Mouse (Mus musculus) CH12.LX (cell line): ENCODE results near the gene Mybpc3. TPM values are rescaled to one million over a fixed set of nuclear protein-coding genes. Genes with fewer than 3 reads are reported as not detected.

Source experiments
- DNase-seq: peaks from one replicate; pipeline ENCODE4 v3.0.0-alpha.2; 2013; ENCODE audit errors: extremely low read depth
- H3K27ac ChIP-seq: 2 replicates; pipeline ENCODE4 v1.5.1; 2012; ENCODE audit warnings: low read depth, mild to moderate bottlenecking, control low read depth, moderate library complexity; ENCODE audit not compliant: insufficient read depth
- H3K27me3 ChIP-seq: replicated peaks from 2 replicates; pipeline ENCODE3; 2012; ENCODE audit warnings: inconsistent platforms
- H3K36me3 ChIP-seq, 2 experiments: replicated peaks in 1 of 2; 2 replicates each; pipeline versions ENCODE3 to v1.6.1; 2012; ENCODE audit warnings: inconsistent platforms in 1 of 2, low read length in 1 of 2, mild to moderate bottlenecking in 1 of 2, mixed read lengths in 1 of 2, moderate library complexity in 1 of 2; ENCODE audit not compliant: control insufficient read depth in 1 of 2, insufficient read depth in 1 of 2
- H3K4me1 ChIP-seq, 2 experiments: 2 replicates each; pipeline ENCODE4 v1.6.1; 2012; ENCODE audit warnings: inconsistent platforms in 1 of 2, moderate library complexity in 1 of 2; ENCODE audit not compliant: insufficient read depth in 2 of 2, control insufficient read depth in 1 of 2
- H3K4me2 ChIP-seq: 2 replicates; pipeline ENCODE4 v1.6.1; 2012; ENCODE audit warnings: low read depth, mild to moderate bottlenecking, control low read depth; ENCODE audit not compliant: poor library complexity, insufficient read depth, severe bottlenecking
- H3K4me3 ChIP-seq, 3 experiments: fragments of 150-350 bp in 1 of 3; sonication (generic) in 1 of 3; replicated peaks in 1 of 3; 2 replicates each; pipeline versions ENCODE3 to v1.5.1; 2011 to 2012; ENCODE audit warnings: low read depth in 2 of 3, low read length in 2 of 3, mild to moderate bottlenecking in 2 of 3, moderate library complexity in 2 of 3, control low read depth in 1 of 3, improper control_type of control experiment in 1 of 3, inconsistent platforms in 1 of 3, mixed read lengths in 1 of 3; ENCODE audit not compliant: poor library complexity in 1 of 3
- H3K79me2 ChIP-seq: replicated peaks from 2 replicates; pipeline ENCODE4 v1.6.1; 2012; ENCODE audit warnings: mild to moderate bottlenecking, moderate library complexity; ENCODE audit not compliant: control insufficient read depth, poor library complexity, insufficient read depth, severe bottlenecking; ENCODE audit errors: extremely low read depth
- H3K9ac ChIP-seq: 2 replicates; pipeline ENCODE4 v1.6.1; 2012; ENCODE audit warnings: low read depth, mild to moderate bottlenecking, control low read depth, moderate library complexity; ENCODE audit not compliant: insufficient read depth
- H3K9me3 ChIP-seq: replicated peaks from 2 replicates; pipeline ENCODE3; 2012; ENCODE audit warnings: low read length, inconsistent platforms, mixed read lengths
- BHLHE40 ChIP-seq: IDR thresholded peaks from 2 replicates; pipeline ENCODE4 v1.6.1; 2011; ENCODE audit warnings: mild to moderate bottlenecking, low read depth, low read length, improper control_type of control experiment
- CHD1 ChIP-seq: IDR thresholded peaks from 2 replicates; pipeline ENCODE4 v1.6.1; 2012; ENCODE audit warnings: low read depth, low read length, improper control_type of control experiment, inconsistent platforms
- CHD2 ChIP-seq: IDR thresholded peaks from 2 replicates; pipeline ENCODE4 v1.6.1; 2011; ENCODE audit warnings: low read length, improper control_type of control experiment
- CTCF ChIP-seq, 2 experiments: IDR thresholded peaks in 1 of 2; conservative IDR thresholded peaks in 1 of 2; 2 replicates each; pipeline ENCODE4 v1.5.1; 2011 to 2012; ENCODE audit warnings: low read depth in 2 of 2, low read length in 2 of 2, improper control_type of control experiment in 1 of 2, inconsistent platforms in 1 of 2, mild to moderate bottlenecking in 1 of 2, moderate library complexity in 1 of 2
- E2F4 ChIP-seq: IDR thresholded peaks from 2 replicates; pipeline ENCODE4 v1.6.1; 2011; ENCODE audit warnings: low read depth, low read length, improper control_type of control experiment; ENCODE audit not compliant: insufficient replicate concordance
- ELF1 ChIP-seq: IDR thresholded peaks from 2 replicates; pipeline ENCODE4 v1.6.1; 2014; ENCODE audit warnings: low read depth, mild to moderate bottlenecking, inconsistent platforms, low read length, improper control_type of control experiment
- IRF4 ChIP-seq: IDR thresholded peaks from 2 replicates; pipeline ENCODE4 v1.6.1; 2014; ENCODE audit warnings: low read depth, mild to moderate bottlenecking, inconsistent platforms, low read length, improper control_type of control experiment
- JUN ChIP-seq: IDR thresholded peaks from 2 replicates; pipeline ENCODE4 v1.6.1; 2011; ENCODE audit warnings: low read depth, mild to moderate bottlenecking, low read length, improper control_type of control experiment, moderate library complexity; ENCODE audit not compliant: insufficient read depth
- KAT2A ChIP-seq: IDR thresholded peaks from 2 replicates; pipeline ENCODE4 v1.6.1; 2012; ENCODE audit warnings: low read length, improper control_type of control experiment, inconsistent platforms; ENCODE audit not compliant: insufficient replicate concordance
- MAFK ChIP-seq: IDR thresholded peaks from 2 replicates; pipeline ENCODE4 v1.6.1; 2011; ENCODE audit warnings: low read length, improper control_type of control experiment; ENCODE audit not compliant: insufficient replicate concordance
- MAZ ChIP-seq: IDR thresholded peaks from 2 replicates; pipeline ENCODE4 v1.6.1; 2012; ENCODE audit warnings: low read depth, mild to moderate bottlenecking, inconsistent platforms, low read length, improper control_type of control experiment, moderate library complexity
- MYC ChIP-seq: IDR thresholded peaks from 2 replicates; pipeline ENCODE4 v1.6.1; 2011; ENCODE audit warnings: low read depth, mild to moderate bottlenecking, improper control_type of control experiment, low read length
- POLR2AphosphoS2 ChIP-seq: IDR thresholded peaks from 2 replicates; pipeline ENCODE4 v1.6.1; 2011; ENCODE audit warnings: low read depth, low read length, improper control_type of control experiment
- RCOR1 ChIP-seq: conservative IDR thresholded peaks from 2 replicates; pipeline ENCODE4 v1.6.1; 2012; ENCODE audit warnings: low read depth, mild to moderate bottlenecking, inconsistent platforms, low read length, improper control_type of control experiment
- TBP ChIP-seq: conservative IDR thresholded peaks from 2 replicates; pipeline ENCODE4 v1.6.1; 2011; ENCODE audit warnings: low read depth, low read length, improper control_type of control experiment
- UBTF ChIP-seq: IDR thresholded peaks from 2 replicates; pipeline ENCODE4 v1.6.1; 2012; ENCODE audit warnings: low read depth, mild to moderate bottlenecking, inconsistent platforms, low read length, improper control_type of control experiment, moderate library complexity
- ZNF384 ChIP-seq: IDR thresholded peaks from 2 replicates; pipeline ENCODE4 v1.6.1; 2012; ENCODE audit warnings: low read depth, low read length, improper control_type of control experiment, inconsistent platforms
- dilution Hi-C: fragments of 300-500 bp; cut with MboI; formaldehyde crosslinking; loops from 2 replicates; pipeline ENCODE4 v1.14.3; 2020; ENCODE audit warnings: low sequenced_read_pairs; ENCODE audit not compliant: extremely low pct_unique_long_range_greater_than_20kb, extremely low pct_ligation_motif_present
- in situ Hi-C: fragments of 300-500 bp; cut with MboI; formaldehyde crosslinking; loops from 3 replicates; pipeline ENCODE4 v1.14.3; 2019; ENCODE audit warnings: low sequenced_read_pairs, low pct_ligation_motif_present, low pct_unique_long_range_greater_than_20kb, mixed read lengths
- polyA plus RNA-seq: library from polyadenylated mRNA; unstranded; fragments of >175 nt; gene quantifications from 2 replicates; pipeline ENCODE4 v1.2.1, GENCODE M21; 2012; ENCODE audit warnings: low read depth; ENCODE audit not compliant: insufficient read length
- total RNA-seq, 2 experiments: library from RNA; depleted of rRNA; stranded (reverse); fragments of 300-350 nt in 1 of 2; fragments of >200 nt in 1 of 2; gene quantifications; 2 replicates each; pipeline ENCODE4 v1.2.3; 2012 to 2014

Gene Mybpc3
- total and polyA plus RNA-seq, 3 experiments = 0.04 to 0.27 (median 0.07) TPM

DNA sequence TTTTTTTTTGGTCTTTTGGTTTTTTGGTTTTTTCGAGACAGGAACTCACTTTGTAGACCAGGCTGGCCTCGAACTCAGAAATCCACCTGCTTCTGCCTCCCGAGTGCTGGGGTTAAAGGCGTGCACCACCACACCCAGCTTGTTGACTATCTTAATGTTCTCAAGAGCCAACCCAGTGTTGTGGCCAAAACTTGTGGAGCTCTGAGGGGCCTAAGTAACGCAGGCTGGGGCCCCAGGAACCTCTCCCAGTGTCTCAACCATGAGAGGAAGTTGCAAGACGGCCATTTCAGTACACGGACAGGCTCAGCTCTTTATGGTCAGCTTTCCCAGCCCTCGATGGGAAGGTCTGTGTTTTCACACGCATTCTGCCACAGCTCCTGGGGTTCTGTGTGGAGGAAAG, 29.0 kb upstream of the Mybpc3 start:
- H3K9me3 ChIP-seq = no peaks in the 10 kb centered on the region
- in situ Hi-C loops = no loop called here
- H3K36me3 ChIP-seq = no peaks in the 10 kb centered on the region
- H3K79me2 ChIP-seq = no peaks in the 10 kb centered on the region
- dilution Hi-C loops = no loop called here
- no peak overlapping the region for H3K4me2 ChIP-seq
- TF ChIP-seq BHLHE40 (no peak), ELF1 (no peak), MAZ (no peak), E2F4 (no peak), CHD1 (no peak), CHD2 (no peak)
- no peak overlapping the region for H3K27ac ChIP-seq
- H3K4me3 ChIP-seq = no peak overlapping the region
- no peak for DNase-seq
- no peak overlapping the region for H3K9ac ChIP-seq
- no peaks in the 10 kb centered on the region for H3K27me3 ChIP-seq
- peaks cover 13 to 63% of the 10 kb centered on the region in 2 experiments for H3K4me1 ChIP-seq

DNA sequence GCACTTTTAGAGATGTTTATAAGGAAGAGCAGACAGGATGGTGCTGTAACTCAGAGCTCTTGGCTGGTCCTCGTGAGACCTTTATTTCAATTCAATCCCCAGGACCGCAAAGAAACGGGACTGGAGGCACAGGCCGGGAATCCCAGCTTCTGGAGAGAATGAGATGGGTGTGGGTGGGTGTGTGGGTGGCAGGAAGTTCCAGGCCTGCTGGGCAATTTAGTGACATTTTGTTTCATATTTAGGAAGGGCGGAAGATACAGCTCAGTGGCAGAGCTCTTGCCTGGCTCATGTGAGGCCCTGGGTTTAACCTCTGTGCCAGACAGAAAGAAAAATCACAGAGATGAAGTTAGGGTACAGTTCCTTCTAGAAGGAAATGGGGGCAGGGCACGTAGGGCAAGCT, 27.7 kb upstream of the Mybpc3 start:
- Histone ChIP-seq H3K9ac (no peak overlapping the region), H3K4me1 (peaks cover 5 to 57% of the 10 kb centered on the region in 2 experiments), H3K9me3 (no peaks in the 10 kb centered on the region), H3K79me2 (no peaks in the 10 kb centered on the region), H3K27me3 (no peaks in the 10 kb centered on the region), H3K27ac (no peak overlapping the region), H3K4me3 (no peak overlapping the region), H3K4me2 (no peak overlapping the region)
- dilution Hi-C loops = no loop called here
- no peak for TF ChIP-seq UBTF
- no peak for TF ChIP-seq CTCF (conservative IDR thresholded peaks at IDR 0.05 in 1 of 2, IDR thresholded peaks at IDR 0.05 in 1 of 2; ENCODE audit: low read depth in 2 of 2, low read length in 2 of 2)
- TF ChIP-seq IRF4 = no peak
- TF ChIP-seq TBP = no peak
- no peak for TF ChIP-seq KAT2A
- no peak for TF ChIP-seq JUN
- no peak for TF ChIP-seq CHD1
- TF ChIP-seq E2F4 = no peak
- TF ChIP-seq MYC = no peak
- no peak for TF ChIP-seq ZNF384
- no peak for TF ChIP-seq POLR2AphosphoS2
- no peak for TF ChIP-seq MAZ
- no peak for TF ChIP-seq MAFK
- TF ChIP-seq RCOR1 = no peak
- TF ChIP-seq, all 38 proteins: peak for 0
- no peak for DNase-seq
- in situ Hi-C loops = no loop called here
- no peaks in the 10 kb centered on the region for H3K36me3 ChIP-seq
